In genomic region chr11:26596186-26596585, GRCm38 (mm10) we compare ENCODE assay signal across 31 mouse cellular contexts. TPM values are rescaled to one million over a fixed set of nuclear protein-coding genes. Genes with fewer than 3 reads are reported as not detected.
A peak's percentile ranks its signal among the peaks of the same experiment; 100 is the strongest.
DNase-seq lines count a peak whose midpoint lies in the region; ATAC-seq and TF ChIP-seq lines count a peak whose summit lies in the region.
"Had no signal": no experiment of that assay in that cellular context is flagged by ENCODE, and none has a peak within 500 bp of the region (broad histone marks: within the 10 kb centered on the region; RNA-seq: fewer than 3 reads in every experiment).

No protein-coding gene starts in this region.

- no peak overlapping the region for H3K4me3 ChIP-seq in forebrain, embryonic 14.5 days (ENCODE audit: low read depth, low read length)
- H3K4me3 ChIP-seq in forebrain, embryonic 10.5 days, result no peak overlapping the region
- no peak overlapping the region for H3K4me3 ChIP-seq in forebrain, postnatal 0 days (ENCODE audit: low read depth, low read length)
- H3K4me3 ChIP-seq in forebrain, embryonic 11.5 days (ENCODE audit: low read depth, low read length), result no peak overlapping the region
- H3K4me3 ChIP-seq in liver, embryonic 14.5 days (ENCODE audit: insufficient read depth in 1 of 2, low read depth in 2 of 2, low read length in 2 of 2), result no peak overlapping the region
- H3K4me3 ChIP-seq: embryonic facial prominence, embryonic 12.5 days; embryonic facial prominence, embryonic 15.5 days; heart, adult 2 months; heart, embryonic 10.5 days; heart, embryonic 13.5 days had no signal

- ATAC-seq in forebrain, embryonic 14.5 days, result no peak
- peak; percentile 30; the same call in 1 of the 2 replicates for ATAC-seq in forebrain, postnatal 0 days
- no peak for ATAC-seq in forebrain, embryonic 11.5 days (replicated peaks; ENCODE audit: low FRiP score)
- ATAC-seq in liver, embryonic 14.5 days (ENCODE audit: insufficient read depth), result no peak
- ATAC-seq: activated CD4-positive, CD25-positive, alpha-beta regulatory T cell, adult 4 months; hindbrain, postnatal 0 days; inflammation-experienced regulatory T-cells, adult 6 months had no signal

- peak; percentile 56 for DNase-seq in forebrain, embryonic 14.5 days (ENCODE audit: low spot score)
- no peak for DNase-seq in forebrain, embryonic 10.5 days (ENCODE audit: extremely low spot score, low spot score)
- DNase-seq in forebrain, postnatal 0 days, result peak; percentile 35
- no peak for DNase-seq in forebrain, embryonic 11.5 days (ENCODE audit: low spot score)
- no peak for DNase-seq in liver, embryonic 14.5 days (ENCODE audit: low read depth in 3 of 3, low spot score in 3 of 3)
- DNase-seq in liver, result no peak
- no peak for DNase-seq in layer of hippocampus, adult 9-10 months (ENCODE audit: low spot score)
- DNase-seq: adrenal gland, adult 8-10 months; adrenal gland, postnatal 25 days; cerebellum, adult 11 months; cerebellum, adult 2 months; cerebellum, adult 9-11 months; cerebellum, postnatal 25 days; gastrocnemius, postnatal 10 days; gastrocnemius, postnatal 36 days; heart, adult 2 months; heart, postnatal 14 days; heart, postnatal 4 days had no signal

- no peak for TF ChIP-seq CTCF in forebrain, postnatal 0 days (IDR thresholded peaks at IDR 0.05; ENCODE audit: low read depth)
- TF ChIP-seq CTCF in liver, embryonic 14.5 days (IDR thresholded peaks at IDR 0.05; ENCODE audit: low read depth), result no peak

- H3K4me1 ChIP-seq in forebrain, embryonic 14.5 days (ENCODE audit: control insufficient read depth, insufficient read depth, low read length), result peaks cover 7% of the 10 kb centered on the region; the same call in 1 of the 2 replicates
- peaks cover 14% of the 10 kb centered on the region for H3K4me1 ChIP-seq in forebrain, embryonic 10.5 days
- H3K4me1 ChIP-seq in forebrain, postnatal 0 days (ENCODE audit: insufficient read depth), result no peaks in the 10 kb centered on the region
- no peaks in the 10 kb centered on the region for H3K4me1 ChIP-seq in forebrain, embryonic 11.5 days (replicated peaks; ENCODE audit: control insufficient read depth, insufficient read depth, low read length)
- H3K4me1 ChIP-seq in liver, embryonic 14.5 days (replicated peaks; ENCODE audit: control insufficient read depth in 2 of 2, insufficient read depth in 2 of 2, low read length in 1 of 2), result peaks cover 45 to 58% of the 10 kb centered on the region in 2 experiments

- no peak overlapping the region for H3K27ac ChIP-seq in forebrain, embryonic 14.5 days (ENCODE audit: low read depth, low read length)
- no peak overlapping the region for H3K27ac ChIP-seq in forebrain, embryonic 10.5 days
- H3K27ac ChIP-seq in forebrain, postnatal 0 days (ENCODE audit: low read depth, low read length), result no peak overlapping the region
- H3K27ac ChIP-seq in forebrain, embryonic 11.5 days (ENCODE audit: low read depth, low read length), result no peak overlapping the region
- peak overlapping the region; percentile 38 for H3K27ac ChIP-seq in liver, embryonic 14.5 days
- H3K27ac ChIP-seq: embryonic facial prominence, embryonic 12.5 days; embryonic facial prominence, embryonic 15.5 days; heart, adult 2 months; heart, embryonic 10.5 days; heart, embryonic 13.5 days; hindbrain, embryonic 14.5 days; hindbrain, postnatal 0 days had no signal

- TF ChIP-seq EP300 in liver, embryonic 14.5 days (IDR thresholded peaks at IDR 0.05; ENCODE audit: low read depth), result no peak

- no peak overlapping the region for H3K9ac ChIP-seq in forebrain, embryonic 14.5 days (ENCODE audit: low read length)
- no peak overlapping the region for H3K9ac ChIP-seq in forebrain, postnatal 0 days
- no peak overlapping the region for H3K9ac ChIP-seq in forebrain, embryonic 11.5 days (ENCODE audit: low read length)
- H3K9ac ChIP-seq in liver, embryonic 14.5 days (replicated peaks), result no peak overlapping the region
- H3K9ac ChIP-seq: embryonic facial prominence, embryonic 12.5 days; embryonic facial prominence, embryonic 15.5 days; heart, embryonic 13.5 days; hindbrain, embryonic 14.5 days had no signal

- 80% methylated on average over 1 of the region's 1 CpGs for WGBS in forebrain, embryonic 14.5 days
- 96% methylated on average over 1 of the region's 1 CpGs for WGBS in forebrain, embryonic 10.5 days
- 81% methylated on average over 1 of the region's 1 CpGs for WGBS in forebrain, postnatal 0 days
- 86% methylated on average over 1 of the region's 1 CpGs for WGBS in forebrain, embryonic 11.5 days
- 79% methylated on average over 1 of the region's 1 CpGs for WGBS in liver, embryonic 14.5 days (ENCODE audit: insufficient replicate concordance)

- no peaks in the 10 kb centered on the region for H3K27me3 ChIP-seq in forebrain, embryonic 14.5 days (replicated peaks; ENCODE audit: control insufficient read depth, insufficient read depth, low read length)
- H3K27me3 ChIP-seq in forebrain, embryonic 10.5 days (ENCODE audit: poor library complexity, severe bottlenecking), result no peaks in the 10 kb centered on the region
- no peaks in the 10 kb centered on the region for H3K27me3 ChIP-seq in forebrain, postnatal 0 days (ENCODE audit: insufficient read depth, low read length)
- no peaks in the 10 kb centered on the region for H3K27me3 ChIP-seq in forebrain, embryonic 11.5 days (ENCODE audit: control insufficient read depth, insufficient read depth, low read length)
- H3K27me3 ChIP-seq in liver, embryonic 14.5 days (ENCODE audit: control insufficient read depth, insufficient read depth, low read length), result no peaks in the 10 kb centered on the region
- H3K27me3 ChIP-seq: embryonic facial prominence, embryonic 12.5 days; embryonic facial prominence, embryonic 15.5 days; heart, embryonic 13.5 days had no signal

- no peaks in the 10 kb centered on the region for H3K9me3 ChIP-seq in forebrain, embryonic 14.5 days (replicated peaks; ENCODE audit: control insufficient read depth, low read length)
- H3K9me3 ChIP-seq in forebrain, embryonic 10.5 days, result no peaks in the 10 kb centered on the region
- H3K9me3 ChIP-seq in forebrain, postnatal 0 days (ENCODE audit: low read length), result no peaks in the 10 kb centered on the region
- H3K9me3 ChIP-seq in forebrain, embryonic 11.5 days (ENCODE audit: control insufficient read depth, low read length), result no peaks in the 10 kb centered on the region
- H3K9me3 ChIP-seq in liver, embryonic 14.5 days (ENCODE audit: control insufficient read depth, low read length), result no peaks in the 10 kb centered on the region
- H3K9me3 ChIP-seq: embryonic facial prominence, embryonic 12.5 days; embryonic facial prominence, embryonic 15.5 days; heart, embryonic 10.5 days; heart, embryonic 13.5 days had no signal

- H3K36me3 ChIP-seq in forebrain, embryonic 14.5 days (ENCODE audit: control insufficient read depth, insufficient read depth, low read length), result no peaks in the 10 kb centered on the region
- H3K36me3 ChIP-seq in forebrain, embryonic 10.5 days (replicated peaks), result no peaks in the 10 kb centered on the region
- H3K36me3 ChIP-seq in forebrain, postnatal 0 days (ENCODE audit: insufficient read depth), result no peaks in the 10 kb centered on the region
- no peaks in the 10 kb centered on the region for H3K36me3 ChIP-seq in forebrain, embryonic 11.5 days (ENCODE audit: control insufficient read depth, insufficient read depth, low read length)
- H3K36me3 ChIP-seq in liver, embryonic 14.5 days (replicated peaks; ENCODE audit: control insufficient read depth, insufficient read depth, low read depth), result no peaks in the 10 kb centered on the region
- H3K36me3 ChIP-seq: embryonic facial prominence, embryonic 12.5 days; embryonic facial prominence, embryonic 15.5 days; heart, embryonic 10.5 days; heart, embryonic 13.5 days had no signal

- no peak overlapping the region for H3K4me2 ChIP-seq in forebrain, embryonic 14.5 days (ENCODE audit: low read length)
- no peak overlapping the region for H3K4me2 ChIP-seq in forebrain, postnatal 0 days (ENCODE audit: low read depth)
- no peak overlapping the region for H3K4me2 ChIP-seq in forebrain, embryonic 11.5 days (ENCODE audit: low read depth, low read length, severe bottlenecking)
- no peak overlapping the region for H3K4me2 ChIP-seq in liver, embryonic 14.5 days (ENCODE audit: low read depth)
- H3K4me2 ChIP-seq: embryonic facial prominence, embryonic 12.5 days; embryonic facial prominence, embryonic 15.5 days; heart, embryonic 13.5 days; hindbrain, embryonic 14.5 days had no signal

RNA-seq across cellular contexts. Expression of gene Vrk2, which starts 2.4 kb away (rescaled TPM):
- 8.6 and 10.2 TPM in 2 replicates for polyA plus RNA-seq in forebrain, embryonic 14.5 days (2014; fragmentation: Nextera tagmentation; extraction: Ambion mirVana)
- polyA plus RNA-seq in forebrain, embryonic 10.5 days (2016; fragmentation: Nextera tagmentation; extraction: Ambion mirVana), result 22.3 and 24.4 TPM in 2 replicates
- total RNA-seq in forebrain, postnatal 0 days (2014; rRNA removed), result 1.8 and 2.5 TPM in 2 replicates
- 1.7 and 3.1 TPM in 2 replicates for polyA plus RNA-seq in forebrain, postnatal 0 days (2015; fragmentation: Nextera tagmentation; extraction: Ambion mirVana)
- 20.8 and 23.6 TPM in 2 replicates for polyA plus RNA-seq in forebrain, embryonic 11.5 days (2014; fragmentation: Nextera tagmentation; extraction: Ambion mirVana)
- 5.2 and 10.5 TPM in 2 replicates for polyA plus RNA-seq in liver, embryonic 14.5 days (2012; rRNA removed)
- 23.0 and 24.9 TPM in 2 replicates for polyA plus RNA-seq in liver, embryonic 14.5 days (2014; fragmentation: Nextera tagmentation; extraction: Ambion mirVana)

RNA-seq across cellular contexts. Expression of gene Gm6899, which starts 3.1 kb away (rescaled TPM):
- not detected in 2 replicates for polyA plus RNA-seq in forebrain, embryonic 14.5 days (2014; fragmentation: Nextera tagmentation; extraction: Ambion mirVana)
- polyA plus RNA-seq in forebrain, embryonic 10.5 days (2016; fragmentation: Nextera tagmentation; extraction: Ambion mirVana), result 0.31 TPM in 1 of 2 replicates, not detected in the other
- not detected in 2 replicates for total RNA-seq in forebrain, postnatal 0 days (2014; rRNA removed)
- polyA plus RNA-seq in forebrain, postnatal 0 days (2015; fragmentation: Nextera tagmentation; extraction: Ambion mirVana), result not detected in 2 replicates
- polyA plus RNA-seq in forebrain, embryonic 11.5 days (2014; fragmentation: Nextera tagmentation; extraction: Ambion mirVana), result not detected in 2 replicates
- polyA plus RNA-seq in liver, embryonic 14.5 days (2012; rRNA removed), result not detected in 2 replicates
- polyA plus RNA-seq in liver, embryonic 14.5 days (2014; fragmentation: Nextera tagmentation; extraction: Ambion mirVana), result 0.25 TPM in 1 of 2 replicates, not detected in the other
- total RNA-seq: adrenal gland, adult 8-10 months; adrenal gland, postnatal 25 days; common myeloid progenitor, adult 5-6 weeks; ES-E14; gastrocnemius, adult 18-20 months; gastrocnemius, postnatal 10 days; gastrocnemius, postnatal 36 days; granulocyte monocyte progenitor cell, adult 5-6 weeks; heart, adult 2 months; heart, postnatal 14 days; heart, postnatal 4 days; hindbrain, postnatal 0 days had no signal
- polyA plus RNA-seq: activated CD4-positive, CD25-positive, alpha-beta regulatory T cell, adult 4 months; cerebellum, adult 2 months; embryonic facial prominence, embryonic 15.5 days; heart, adult 2 months; heart, embryonic 10.5 days; heart, embryonic 16.5 days; hindbrain, embryonic 14.5 days; hindbrain, postnatal 0 days; inflammation-experienced regulatory T-cells, adult 6 months had no signal

Comparison
In these comparisons a context has a peak if more than half of its experiments do, and no peak if none do; other contexts are left out.
1. DNase-seq: peak in forebrain, embryonic 14.5 days (single experiment) and forebrain, postnatal 0 days (single experiment); none in forebrain, embryonic 10.5 days (single experiment), forebrain, embryonic 11.5 days (single experiment), liver, embryonic 14.5 days (0 of 3), liver (single experiment) and layer of hippocampus, adult 9-10 months (single experiment).